Mouse (Mus musculus) liver, adult (tissue): ENCODE results near the gene Serf1.

Experiments
- GATA4 ChIP-seq: IDR thresholded peaks from 2 replicates; pipeline ENCODE4 v1.6.1; 2014; ENCODE audit warnings: mild to moderate bottlenecking, low read length; ENCODE audit not compliant: insufficient replicate concordance

Gene Serf1

GRCm38 (mm10) chr13:100107652-100108472, at the start of gene Serf1:
Gene Serf1 (plus strand): TSS chr13:100108012.
- no peak for TF ChIP-seq GATA4

GRCm38 (mm10) chr13:100063936-100064335, 43.9 kb upstream of the Serf1 start:
- TF ChIP-seq GATA4, result no peak

- TF ChIP-seq GATA4, result no peak
Observed at GRCm38 (mm10) chr13:100067821-100068220, 40.0 kb upstream of the Serf1 start.

GRCm38 (mm10) chr13:100071473-100071872, 36.3 kb upstream of the Serf1 start:
- TF ChIP-seq GATA4, result no peak

GRCm38 (mm10) chr13:100098808-100099207, 9.0 kb upstream of the Serf1 start:
- no peak for TF ChIP-seq GATA4

- TF ChIP-seq GATA4, result no peak
Observed at GRCm38 (mm10) chr13:100103052-100103658, 4.7 kb upstream of the Serf1 start.

GRCm38 (mm10) chr13:100103748-100104254, 4.0 kb upstream of the Serf1 start, which contains the start of gene Bdp1:
Gene Bdp1 (minus strand): TSS chr13:100104070.
- peak; percentile 8; the same call in 1 of the 2 replicates for TF ChIP-seq GATA4

- TF ChIP-seq GATA4, result no peak
Observed at GRCm38 (mm10) chr13:100112218-100112972, 4.6 kb downstream of the Serf1 start.

GRCm38 (mm10) chr13:100123970-100124369, 16.2 kb downstream of the Serf1 start:
- TF ChIP-seq GATA4, result no peak

- 0 out of 2 replicates have a peak, but pooled peaks have one; percentile 16 for TF ChIP-seq GATA4
Observed at GRCm38 (mm10) chr13:100124423-100125257, 16.8 kb downstream of the Serf1 start, which contains the start of gene Smn1. Gene Smn1 (plus strand): TSS chr13:100124852.

- TF ChIP-seq GATA4, result no peak
Observed at GRCm38 (mm10) chr13:100125258-100125643, 17.4 kb downstream of the Serf1 start.

GRCm38 (mm10) chr13:100141646-100142314, 34.0 kb downstream of the Serf1 start:
- TF ChIP-seq GATA4, result no peak

GRCm38 (mm10) chr13:100152659-100153058, 44.8 kb downstream of the Serf1 start:
- TF ChIP-seq GATA4, result no peak

- no peak for TF ChIP-seq GATA4
Observed at GRCm38 (mm10) chr13:100156624-100157023, 48.8 kb downstream of the Serf1 start.
